Mouse (Mus musculus) liver, postnatal 0 days (tissue): Measurements from ENCODE around the gene Rb1.

Experiments
- CTCF ChIP-seq: sonication (generic); IDR thresholded peaks from 2 replicates; pipeline ENCODE4 v1.5.1; 2016; ENCODE audit warnings: antibody characterized with exemption, low read depth
- EP300 ChIP-seq: IDR thresholded peaks from 2 replicates; pipeline ENCODE4 v1.6.1; 2016; ENCODE audit warnings: antibody characterized with exemption, low read depth, mild to moderate bottlenecking

- TF ChIP-seq CTCF (no peak), EP300 (no peak)
Measured at GRCm38 (mm10) chr14:73350029-73350428, 24.4 kb upstream of the Rb1 start.
